Mouse (Mus musculus) Muller cell, postnatal 12 days (primary cell): Measurements from ENCODE around the gene Cadps2.

Source experiments
- DNase-seq: peaks from one replicate; pipeline ENCODE4 v3.0.0-alpha.2; 2015; ENCODE audit errors: inconsistent ontology term

Gene Cadps2

GRCm38 (mm10) chr6:23361842-23362451 lies 477.3 kb downstream of the Cadps2 start:
- no peak for DNase-seq

GRCm38 (mm10) chr6:23360596-23360995 lies 478.6 kb downstream of the Cadps2 start:
- no peak for DNase-seq

GRCm38 (mm10) chr6:23356141-23356540 lies 483.1 kb downstream of the Cadps2 start:
- peak; percentile 5 for DNase-seq

GRCm38 (mm10) chr6:23353480-23353879 lies 485.7 kb downstream of the Cadps2 start:
- no peak for DNase-seq

GRCm38 (mm10) chr6:23337411-23338063 lies 501.7 kb downstream of the Cadps2 start:
- no peak for DNase-seq

- DNase-seq = no peak
Observed at GRCm38 (mm10) chr6:23314945-23315344, 524.3 kb downstream of the Cadps2 start.

GRCm38 (mm10) chr6:23314291-23314690 lies 524.9 kb downstream of the Cadps2 start:
- peak; percentile 51 for DNase-seq

- DNase-seq = no peak
Observed at GRCm38 (mm10) chr6:23306046-23306445, 533.2 kb downstream of the Cadps2 start.

GRCm38 (mm10) chr6:23298596-23298995 lies 540.6 kb downstream of the Cadps2 start:
- no peak for DNase-seq

GRCm38 (mm10) chr6:23294685-23295084 lies 544.5 kb downstream of the Cadps2 start:
- no peak for DNase-seq

- DNase-seq = no peak
Observed at GRCm38 (mm10) chr6:23288752-23289151, 550.5 kb downstream of the Cadps2 start.

GRCm38 (mm10) chr6:23281514-23281820 lies 557.8 kb downstream of the Cadps2 start:
- no peak for DNase-seq

GRCm38 (mm10) chr6:23280811-23281513 lies 558.3 kb downstream of the Cadps2 start:
- DNase-seq = peak; percentile 27

GRCm38 (mm10) chr6:23273483-23273882 lies 565.7 kb downstream of the Cadps2 start:
- DNase-seq = no peak

- DNase-seq = no peak
Observed at GRCm38 (mm10) chr6:23272979-23273378, 566.2 kb downstream of the Cadps2 start.

GRCm38 (mm10) chr6:23272542-23272941 lies 566.7 kb downstream of the Cadps2 start:
- DNase-seq = no peak

GRCm38 (mm10) chr6:23260738-23261050 lies 578.5 kb downstream of the Cadps2 start:
- DNase-seq = no peak

- peak; percentile 10 for DNase-seq
Observed at GRCm38 (mm10) chr6:23260016-23260737, 579.0 kb downstream of the Cadps2 start.

GRCm38 (mm10) chr6:23257981-23258380 lies 581.2 kb downstream of the Cadps2 start:
- DNase-seq = no peak

GRCm38 (mm10) chr6:23255161-23255560 lies 584.1 kb downstream of the Cadps2 start:
- no peak for DNase-seq

GRCm38 (mm10) chr6:23254644-23255043 lies 584.6 kb downstream of the Cadps2 start:
- DNase-seq = no peak
